Mouse (Mus musculus) adipocyte (in vitro differentiated cells): ENCODE measurements at regions not wholly inside any gene's neighbourhood (a gene's known extent, or its start where the extent isn't known, plus 50 kb on each side); places are given as distances from the start of the nearest gene placed in this dataset.

ENCODE experiments used
- DNase-seq: peaks from one replicate; pipeline ENCODE4 v3.0.0-alpha.2; 2016; ENCODE audit warnings: low spot score

GRCm38 (mm10) chr9:32815473-32815872, 179.5 kb downstream of the Ets1 start:
- DNase-seq, result no peak

GRCm38 (mm10) chr9:32816649-32817425, 180.8 kb downstream of the Ets1 start:
- no peak for DNase-seq

GRCm38 (mm10) chr9:32817442-32818358, 181.7 kb downstream of the Ets1 start:
- DNase-seq, result no peak

- peak; percentile 52 for DNase-seq
These were observed 187.6 kb downstream of the Ets1 start for GRCm38 (mm10) chr9:32823439-32824133.

GRCm38 (mm10) chr9:32824134-32824531, 188.1 kb downstream of the Ets1 start:
- peak; percentile 18 for DNase-seq

GRCm38 (mm10) chr9:32830268-32830891, 194.4 kb downstream of the Ets1 start:
- peak; percentile 47 for DNase-seq

GRCm38 (mm10) chr9:32833373-32833772, 197.4 kb downstream of the Ets1 start:
- no peak for DNase-seq

- peak; percentile 77 for DNase-seq
These were observed 199.0 kb downstream of the Ets1 start for GRCm38 (mm10) chr9:32834751-32835625.

GRCm38 (mm10) chr9:32835626-32835971, 199.6 kb downstream of the Ets1 start:
- DNase-seq, result peak; percentile 77

- DNase-seq, result peak; percentile 9
These were observed 200.3 kb downstream of the Ets1 start for GRCm38 (mm10) chr9:32836371-32836770.

- DNase-seq, result no peak
These were observed 211.3 kb downstream of the Ets1 start for GRCm38 (mm10) chr9:32847361-32847760.

- DNase-seq, result no peak
These were observed 216.3 kb downstream of the Ets1 start for GRCm38 (mm10) chr9:32852282-32852681.

- DNase-seq, result peak; percentile 39
These were observed 227.3 kb downstream of the Ets1 start for GRCm38 (mm10) chr9:32863286-32863685.

- no peak for DNase-seq
These were observed 232.9 kb downstream of the Ets1 start for GRCm38 (mm10) chr9:32868936-32869335.

- peak; percentile 32 for DNase-seq
These were observed 238.4 kb downstream of the Ets1 start for GRCm38 (mm10) chr9:32874306-32874875.

- no peak for DNase-seq
These were observed 247.0 kb downstream of the Ets1 start for GRCm38 (mm10) chr9:32882819-32883587.

GRCm38 (mm10) chr9:32886008-32886650, 250.1 kb downstream of the Ets1 start:
- no peak for DNase-seq

GRCm38 (mm10) chr9:32899801-32900200, 263.8 kb downstream of the Ets1 start:
- peak; percentile 80 for DNase-seq

- DNase-seq, result no peak
These were observed 265.3 kb downstream of the Ets1 start for GRCm38 (mm10) chr9:32901287-32901686.
